Mouse (Mus musculus): ENCODE measurements around the gene Fchsd2. TPM values are rescaled to one million over a fixed set of nuclear protein-coding genes. Genes with fewer than 3 reads are reported as not detected.
"Not testable (repeated sequence)": the region's sequence is repeated elsewhere in the genome, so short reads cannot be mapped to it uniquely, and the experiment has no call there.

The Fchsd2 gene
- polyA plus RNA-seq, 1 experiment, result 14.7 TPM

- no peak overlapping the region for H3K4me3 ChIP-seq (replicated peaks; ENCODE audit: extremely low read depth, low read depth, low read length)
- TF ChIP-seq CTCF (IDR thresholded peaks at IDR 0.05; ENCODE audit: insufficient read depth, low read length) (no peak), POLR2A (IDR thresholded peaks at IDR 0.05; ENCODE audit: borderline replicate concordance, extremely low read depth, low read depth, low read length) (no peak)
- no peak for DNase-seq
- 61% methylated on average over 4 of the region's 4 CpGs for WGBS
- H3K4me1 ChIP-seq (ENCODE audit: control insufficient read depth, insufficient read depth, low read length), result peaks cover 19% of the 10 kb centered on the region
Observed at GRCm38 (mm10) chr7:101128536-101128935, 35.9 kb downstream of the Fchsd2 start.

DNA sequence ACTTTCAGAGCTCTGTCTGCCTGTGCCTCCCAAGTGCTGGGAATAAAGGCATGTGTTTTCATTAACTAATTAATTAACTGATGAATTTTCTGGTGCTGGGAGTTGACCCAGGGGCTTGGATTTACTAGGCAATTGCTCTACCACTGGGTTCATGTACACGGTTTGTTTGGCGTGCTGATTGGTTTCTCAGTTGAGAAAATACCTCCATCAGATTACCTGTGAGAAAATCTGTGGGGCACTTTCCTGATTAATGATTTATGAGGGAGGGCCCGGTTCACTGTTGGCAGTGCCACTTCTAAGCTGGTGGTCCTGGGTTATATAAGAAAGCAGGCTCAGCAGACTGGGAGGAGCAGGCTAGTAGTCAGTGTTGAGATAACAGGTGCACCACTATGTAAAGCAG lies 38.0 kb downstream of the Fchsd2 start:
- 73% methylated on average over 3 of the region's 3 CpGs for WGBS
- Histone ChIP-seq H3K4me3 (replicated peaks; ENCODE audit: extremely low read depth, low read depth, low read length) (no peak overlapping the region), H3K4me1 (ENCODE audit: control insufficient read depth, insufficient read depth, low read length) (peaks cover 16% of the 10 kb centered on the region)
- no peak for TF ChIP-seq CTCF (IDR thresholded peaks at IDR 0.05; ENCODE audit: insufficient read depth, low read length)
- DNase-seq, result no peak

DNA sequence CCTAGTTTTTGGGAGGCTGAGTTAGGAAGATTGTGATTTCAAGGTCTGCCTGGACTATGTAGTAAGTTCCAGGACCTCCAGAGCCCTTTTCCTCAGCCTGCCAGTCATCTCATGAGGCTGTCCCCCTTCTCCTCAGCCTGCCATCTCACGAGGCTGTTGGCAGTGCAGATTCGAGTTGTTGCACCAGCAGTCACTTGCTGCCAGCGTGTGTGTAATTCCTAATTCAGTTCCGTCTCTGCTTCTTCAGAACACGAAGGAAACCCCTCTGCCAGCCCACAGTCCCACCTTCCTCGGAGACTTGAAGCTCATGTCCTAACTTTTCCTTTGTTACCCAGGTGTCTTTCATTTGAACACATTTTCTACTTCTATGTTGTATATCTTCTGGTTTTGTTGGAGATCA lies 38.6 kb downstream of the Fchsd2 start:
- TF ChIP-seq CTCF (IDR thresholded peaks at IDR 0.05; ENCODE audit: insufficient read depth, low read length), result no peak
- TF ChIP-seq POLR2A (IDR thresholded peaks at IDR 0.05; ENCODE audit: borderline replicate concordance, extremely low read depth, low read depth, low read length), result no peak
- peaks cover 16% of the 10 kb centered on the region for H3K4me1 ChIP-seq (ENCODE audit: control insufficient read depth, insufficient read depth, low read length)
- WGBS, result 71% methylated on average over 6 of the region's 6 CpGs
- H3K4me3 ChIP-seq (replicated peaks; ENCODE audit: extremely low read depth, low read depth, low read length), result no peak overlapping the region
- no peak for DNase-seq

- H3K4me1 ChIP-seq (ENCODE audit: control insufficient read depth, insufficient read depth, low read length), result peaks cover 9% of the 10 kb centered on the region
- 91% methylated on average over 2 of the region's 2 CpGs for WGBS
- DNase-seq, result no peak
- H3K4me3 ChIP-seq (replicated peaks; ENCODE audit: extremely low read depth, low read depth, low read length), result no peak overlapping the region
- no peak for TF ChIP-seq POLR2A (IDR thresholded peaks at IDR 0.05; ENCODE audit: borderline replicate concordance, extremely low read depth, low read depth, low read length)
Observed at GRCm38 (mm10) chr7:101133591-101133990, 40.9 kb downstream of the Fchsd2 start.

DNA sequence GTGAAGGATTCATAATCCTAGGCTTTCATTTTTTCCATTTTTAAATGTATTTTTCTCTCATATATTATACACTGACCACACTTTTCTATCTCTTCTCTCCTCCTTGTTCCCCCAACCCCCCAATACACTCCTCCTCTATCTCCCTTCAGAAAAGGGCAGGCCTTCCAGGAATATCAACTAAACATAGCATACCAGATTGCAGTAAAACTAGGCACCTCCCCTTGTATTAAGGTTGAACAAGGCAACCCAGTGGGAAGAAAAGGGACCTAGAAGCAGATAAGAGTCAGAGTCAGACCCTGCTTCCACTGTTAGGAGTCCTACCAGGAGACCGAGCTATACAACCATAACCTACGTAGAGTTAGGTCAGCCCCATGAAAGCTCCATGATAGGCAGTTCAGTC lies 41.5 kb downstream of the Fchsd2 start:
- no peak for DNase-seq
- peaks cover 7% of the 10 kb centered on the region for H3K4me1 ChIP-seq (ENCODE audit: control insufficient read depth, insufficient read depth, low read length)
- 98% methylated on average over 2 of the region's 2 CpGs for WGBS
- no peak for TF ChIP-seq POLR2A (IDR thresholded peaks at IDR 0.05; ENCODE audit: borderline replicate concordance, extremely low read depth, low read depth, low read length)
- TF ChIP-seq CTCF (IDR thresholded peaks at IDR 0.05; ENCODE audit: insufficient read depth, low read length), result no peak
- no peak overlapping the region for H3K4me3 ChIP-seq (replicated peaks; ENCODE audit: extremely low read depth, low read depth, low read length)

DNA sequence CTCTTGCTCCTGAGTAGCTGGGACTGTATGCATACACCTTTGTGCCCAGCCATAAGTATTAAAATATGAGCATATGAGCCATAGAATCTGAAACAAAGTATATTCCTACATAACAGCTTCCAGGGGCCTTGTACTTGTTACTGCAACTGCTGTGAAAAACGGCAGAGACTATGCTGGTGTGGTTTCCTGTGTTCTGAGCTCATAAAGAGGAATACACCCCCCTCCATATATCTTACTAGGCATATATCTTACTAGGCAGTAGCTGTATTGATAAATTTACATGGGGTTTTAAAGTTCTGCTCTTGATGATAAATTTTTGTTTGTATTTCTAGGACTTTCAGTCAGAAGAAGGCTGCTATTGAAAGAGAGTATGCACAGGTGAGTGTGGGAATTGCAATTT lies 46.2 kb downstream of the Fchsd2 start:
- TF ChIP-seq CTCF (IDR thresholded peaks at IDR 0.05; ENCODE audit: insufficient read depth, low read length) (no peak), POLR2A (IDR thresholded peaks at IDR 0.05; ENCODE audit: borderline replicate concordance, extremely low read depth, low read depth, low read length) (no peak)
- 24% methylated on average over 1 of the region's 1 CpGs for WGBS
- Histone ChIP-seq H3K4me3 (replicated peaks; ENCODE audit: extremely low read depth, low read depth, low read length) (no peak overlapping the region), H3K4me1 (ENCODE audit: control insufficient read depth, insufficient read depth, low read length) (peaks cover 15% of the 10 kb centered on the region)
- no peak for DNase-seq

DNA sequence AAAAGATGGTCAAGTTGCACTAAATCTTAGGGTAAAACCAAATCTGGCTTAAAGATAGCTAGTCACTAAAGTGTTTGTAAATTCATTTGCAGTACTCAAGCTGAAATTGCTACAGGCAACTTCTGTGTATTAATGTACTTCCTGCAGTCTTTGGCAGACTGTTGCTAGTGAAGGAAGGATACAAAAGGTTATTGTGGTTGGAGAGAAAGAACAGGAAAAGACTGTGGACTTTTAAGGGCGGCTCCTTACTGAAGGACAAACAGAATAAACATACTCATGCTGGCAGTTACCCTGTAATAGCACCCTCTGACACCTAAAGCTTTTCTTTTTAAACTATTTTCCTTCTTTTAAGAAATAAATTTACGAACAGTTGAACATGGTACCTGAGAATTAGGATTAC lies 50.2 kb downstream of the Fchsd2 start:
- 29% methylated on average over 2 of the region's 2 CpGs for WGBS
- no peak for DNase-seq

DNA sequence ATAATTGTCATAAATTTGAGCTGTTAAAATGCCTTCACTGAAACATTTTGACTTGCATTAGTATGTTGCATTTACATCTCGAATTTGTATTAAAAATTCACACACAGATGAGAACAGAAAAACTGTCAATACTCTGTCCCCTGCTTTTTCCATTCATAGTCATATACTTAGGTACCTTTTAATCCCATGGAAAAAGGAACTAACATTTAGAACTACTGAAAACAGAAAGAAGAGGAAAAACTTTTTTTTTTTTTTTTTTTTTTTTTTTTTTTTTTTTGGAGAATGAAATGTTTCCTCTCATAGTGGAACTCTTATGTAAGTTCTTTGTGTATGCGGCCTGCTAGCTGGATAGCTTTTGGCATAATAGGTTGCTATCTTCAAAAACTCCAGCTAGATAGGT lies 51.6 kb downstream of the Fchsd2 start:
- WGBS, result 33% methylated on average over 2 of the region's 2 CpGs
- no peak for DNase-seq
- Histone ChIP-seq H3K4me1 (ENCODE audit: control insufficient read depth, insufficient read depth, low read length) (peaks cover 19% of the 10 kb centered on the region), H3K4me3 (replicated peaks; ENCODE audit: extremely low read depth, low read depth, low read length) (no peak overlapping the region)
- TF ChIP-seq POLR2A (IDR thresholded peaks at IDR 0.05; ENCODE audit: borderline replicate concordance, extremely low read depth, low read depth, low read length) (no peak), CTCF (IDR thresholded peaks at IDR 0.05; ENCODE audit: insufficient read depth, low read length) (no peak)

More for the DNA sequence above, 50.2 kb downstream of the Fchsd2 start:
- H3K4me3 ChIP-seq (replicated peaks; ENCODE audit: extremely low read depth, low read depth, low read length), result no peak overlapping the region
- TF ChIP-seq POLR2A (IDR thresholded peaks at IDR 0.05; ENCODE audit: borderline replicate concordance, extremely low read depth, low read depth, low read length) (no peak), CTCF (IDR thresholded peaks at IDR 0.05; ENCODE audit: insufficient read depth, low read length) (no peak)
- H3K4me1 ChIP-seq (ENCODE audit: control insufficient read depth, insufficient read depth, low read length), result peaks cover 21% of the 10 kb centered on the region

GRCm38 (mm10) chr7:101149039-101149438 lies 56.4 kb downstream of the Fchsd2 start:
- Histone ChIP-seq H3K4me1 (ENCODE audit: control insufficient read depth, insufficient read depth, low read length) (peaks cover 10% of the 10 kb centered on the region), H3K4me3 (replicated peaks; ENCODE audit: extremely low read depth, low read depth, low read length) (no peak overlapping the region)
- TF ChIP-seq POLR2A (IDR thresholded peaks at IDR 0.05; ENCODE audit: borderline replicate concordance, extremely low read depth, low read depth, low read length) (no peak), CTCF (IDR thresholded peaks at IDR 0.05; ENCODE audit: insufficient read depth, low read length) (no peak)
- no peak for DNase-seq
- WGBS, result 21% methylated on average over 3 of the region's 3 CpGs

DNA sequence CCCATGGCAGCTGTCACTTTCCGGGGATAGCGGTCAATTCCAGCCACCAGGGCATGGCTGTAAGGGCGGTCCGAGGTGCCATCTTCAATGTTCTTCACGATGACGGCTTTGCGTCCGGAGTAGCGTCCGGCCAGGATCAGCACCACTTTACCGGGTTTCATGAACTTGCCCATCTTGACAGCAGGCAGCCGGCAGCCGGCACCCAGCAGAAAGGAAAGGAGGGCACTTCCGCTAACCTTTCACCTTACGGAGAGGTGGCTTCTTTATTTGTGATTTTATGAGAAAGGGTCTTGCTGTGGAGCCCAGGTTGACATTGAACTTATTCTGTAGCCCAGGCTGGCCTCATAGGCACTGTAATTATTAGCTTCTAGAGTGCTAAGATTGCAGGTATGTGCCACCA lies 62.2 kb downstream of the Fchsd2 start:
- 96% methylated on average over 15 of the region's 15 CpGs for WGBS
- not testable (repeated sequence) for H3K4me1 ChIP-seq (ENCODE audit: control insufficient read depth, insufficient read depth, low read length); H3K4me3 ChIP-seq (replicated peaks; ENCODE audit: extremely low read depth, low read depth, low read length); DNase-seq

DNA sequence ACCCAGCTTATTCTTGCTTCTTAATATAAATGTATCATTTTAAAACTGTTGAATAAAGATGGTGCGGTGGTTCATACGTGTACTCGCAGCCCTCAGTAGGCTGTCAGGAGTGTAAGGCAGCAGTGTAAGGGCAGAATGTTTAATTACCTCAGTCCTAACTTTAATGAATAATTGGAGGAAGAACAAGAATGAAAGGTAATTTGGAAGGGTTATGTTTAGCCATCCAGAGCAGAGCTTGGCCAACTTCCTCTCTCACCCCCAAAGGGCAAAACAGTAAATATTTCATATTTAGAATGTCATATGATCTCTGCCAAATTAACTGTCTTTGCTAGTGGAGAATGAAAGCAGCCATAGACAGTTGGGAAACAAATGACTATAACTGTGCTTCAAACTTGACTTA lies 62.6 kb downstream of the Fchsd2 start:
- WGBS, result 67% methylated on average over 3 of the region's 3 CpGs
- TF ChIP-seq CTCF (IDR thresholded peaks at IDR 0.05; ENCODE audit: insufficient read depth, low read length) (no peak), POLR2A (IDR thresholded peaks at IDR 0.05; ENCODE audit: borderline replicate concordance, extremely low read depth, low read depth, low read length) (no peak)
- Histone ChIP-seq H3K4me1 (ENCODE audit: control insufficient read depth, insufficient read depth, low read length) (no peaks in the 10 kb centered on the region; the same call in 1 of the 2 replicates), H3K4me3 (replicated peaks; ENCODE audit: extremely low read depth, low read depth, low read length) (no peak overlapping the region)
- no peak for DNase-seq
